Mouse (Mus musculus): ENCODE measurements around the gene Trim65.

DNA sequence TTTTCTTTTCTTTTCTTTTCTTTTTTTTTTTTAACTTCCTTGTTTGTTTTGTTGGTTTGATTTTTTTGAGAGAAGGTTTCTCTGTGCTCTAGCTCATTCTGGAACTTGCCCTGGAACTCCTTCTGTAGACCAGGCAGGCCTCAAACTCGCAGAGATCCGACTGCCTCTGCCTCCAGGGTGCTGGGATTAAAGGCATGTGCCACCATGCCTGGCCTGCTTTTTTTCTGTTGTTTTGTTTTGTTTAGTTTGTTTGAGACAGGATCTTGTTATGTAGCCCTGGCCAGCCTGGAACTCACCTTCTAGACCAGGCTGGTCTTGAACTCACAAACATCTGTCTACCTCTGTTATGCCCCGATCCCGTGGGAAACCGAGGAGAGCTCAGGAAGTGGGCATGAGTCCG is 41.4 kb downstream of the Trim65 start:
- no peak for TF ChIP-seq POLR2A (IDR thresholded peaks at IDR 0.05; ENCODE audit: control insufficient read depth, low read depth, low read length)
- no peak for TF ChIP-seq CTCF (IDR thresholded peaks at IDR 0.05; ENCODE audit: control insufficient read depth, insufficient read depth, insufficient replicate concordance, low read depth, low read length)

Data from testis, adult 2 months (tissue).